Mouse (Mus musculus) thymus, postnatal 14 days (tissue): ENCODE measurements at regions not wholly inside any gene's neighbourhood (a gene's known extent, or its start where the extent isn't known, plus 50 kb on each side); places are given as distances from the start of the nearest gene placed in this dataset.

Source experiments
- DNase-seq: peaks from one replicate; pipeline ENCODE4 v3.0.0; 2021

GRCm38 (mm10) chr6:140299653-140300052, 124.2 kb upstream of the Plekha5 start:
- no peak for DNase-seq

GRCm38 (mm10) chr6:140297969-140298554, 125.8 kb upstream of the Plekha5 start:
- no peak for DNase-seq

- DNase-seq: no peak
These were observed 126.3 kb upstream of the Plekha5 start for GRCm38 (mm10) chr6:140297561-140297960.

GRCm38 (mm10) chr6:140290109-140290508, 133.7 kb upstream of the Plekha5 start:
- peak; percentile 41 for DNase-seq

GRCm38 (mm10) chr6:140288799-140289198, 135.1 kb upstream of the Plekha5 start:
- no peak for DNase-seq

GRCm38 (mm10) chr6:140282285-140282577, 141.6 kb upstream of the Plekha5 start:
- DNase-seq: no peak

GRCm38 (mm10) chr6:140281488-140282284, 142.2 kb upstream of the Plekha5 start:
- no peak for DNase-seq

GRCm38 (mm10) chr6:140280817-140281475, 142.9 kb upstream of the Plekha5 start:
- no peak for DNase-seq

GRCm38 (mm10) chr6:140279736-140280370, 144.0 kb upstream of the Plekha5 start:
- no peak for DNase-seq

GRCm38 (mm10) chr6:140278750-140279149, 145.1 kb upstream of the Plekha5 start:
- no peak for DNase-seq

- no peak for DNase-seq
These were observed 153.3 kb upstream of the Plekha5 start for GRCm38 (mm10) chr6:140270592-140270991.

GRCm38 (mm10) chr6:140268315-140269070, 155.4 kb upstream of the Plekha5 start:
- no peak for DNase-seq

- no peak for DNase-seq
These were observed 159.9 kb upstream of the Plekha5 start for GRCm38 (mm10) chr6:140263920-140264319.

- no peak for DNase-seq
These were observed 162.0 kb upstream of the Plekha5 start for GRCm38 (mm10) chr6:140261813-140262212.

- no peak for DNase-seq
These were observed 165.1 kb upstream of the Plekha5 start for GRCm38 (mm10) chr6:140258761-140259160.

- no peak for DNase-seq
These were observed 165.8 kb upstream of the Plekha5 start for GRCm38 (mm10) chr6:140258101-140258500.

GRCm38 (mm10) chr6:140251527-140251926, 172.3 kb upstream of the Plekha5 start:
- DNase-seq: no peak

GRCm38 (mm10) chr6:140243411-140244151, 180.3 kb upstream of the Plekha5 start:
- no peak for DNase-seq

- DNase-seq: no peak
These were observed 184.5 kb upstream of the Plekha5 start for GRCm38 (mm10) chr6:140239356-140239755.

- DNase-seq: no peak
These were observed 190.3 kb upstream of the Plcz1 start for GRCm38 (mm10) chr6:140231537-140231936.

GRCm38 (mm10) chr6:140229295-140229694, 188.0 kb upstream of the Plcz1 start:
- no peak for DNase-seq

GRCm38 (mm10) chr6:140228741-140229140, 187.5 kb upstream of the Plcz1 start:
- no peak for DNase-seq
